8 mouse cellular contexts compared by ENCODE assay signal in genomic region chr17:14959979-14960378, GRCm38 (mm10). TPM values are rescaled to one million over a fixed set of nuclear protein-coding genes. Genes with fewer than 3 reads are reported as not detected.
A peak's percentile ranks its signal among the peaks of the same experiment; 100 is the strongest.
DNase-seq lines count a peak whose midpoint lies in the region; ATAC-seq and TF ChIP-seq lines count a peak whose summit lies in the region.

No protein-coding gene starts in this region.

- H3K4me1 ChIP-seq in embryonic facial prominence, embryonic 15.5 days, result peaks cover 6% of the 10 kb centered on the region
- H3K4me1 ChIP-seq in kidney, embryonic 14.5 days (ENCODE audit: control insufficient read depth, insufficient read depth, low read length), result peaks cover 7% of the 10 kb centered on the region; the same call in 1 of the 2 replicates
- H3K4me1 ChIP-seq in midbrain, embryonic 15.5 days, result peaks cover 14% of the 10 kb centered on the region

- ATAC-seq in embryonic facial prominence, embryonic 15.5 days (ENCODE audit: insufficient number of reproducible peaks, low FRiP score, low TSS enrichment, low read depth), result no peak
- ATAC-seq in kidney, embryonic 14.5 days (ENCODE audit: low FRiP score, low TSS enrichment), result no peak
- ATAC-seq in midbrain, embryonic 15.5 days (replicated peaks), result no peak
- ATAC-seq in monocyte, adult 5-6 weeks (replicated peaks; ENCODE audit: insufficient number of reproducible peaks, low FRiP score, low TSS enrichment, poor library complexity, severe bottlenecking), result no peak

- no peaks in the 10 kb centered on the region for H3K9me3 ChIP-seq in embryonic facial prominence, embryonic 15.5 days (replicated peaks)
- no peaks in the 10 kb centered on the region for H3K9me3 ChIP-seq in kidney, embryonic 14.5 days (ENCODE audit: control insufficient read depth, low read length)
- H3K9me3 ChIP-seq in midbrain, embryonic 15.5 days, result no peaks in the 10 kb centered on the region

- no peak for TF ChIP-seq CTCF in C2C12 (IDR thresholded peaks at IDR 0.05; ENCODE audit: control insufficient read depth, insufficient read depth, insufficient read length)

- H3K79me2 ChIP-seq in C2C12 (ENCODE audit: control insufficient read depth, insufficient read depth), result peaks cover 54% of the 10 kb centered on the region

- peaks cover 30% of the 10 kb centered on the region for H3K79me3 ChIP-seq in C2C12 (ENCODE audit: low read depth)

- H3K4me2 ChIP-seq in embryonic facial prominence, embryonic 15.5 days (replicated peaks), result peak overlapping the region; percentile 48
- H3K4me2 ChIP-seq in kidney, embryonic 14.5 days (replicated peaks; ENCODE audit: low read depth, low read length), result peak overlapping the region; percentile 69
- H3K4me2 ChIP-seq in midbrain, embryonic 15.5 days, result peak overlapping the region; percentile 96

- no peaks in the 10 kb centered on the region for H3K27me3 ChIP-seq in C2C12 (ENCODE audit: control insufficient read depth, insufficient read depth, insufficient read length)
- no peaks in the 10 kb centered on the region for H3K27me3 ChIP-seq in embryonic facial prominence, embryonic 15.5 days
- H3K27me3 ChIP-seq in kidney, embryonic 14.5 days (ENCODE audit: control insufficient read depth, insufficient read depth, low read length), result no peaks in the 10 kb centered on the region
- H3K27me3 ChIP-seq in midbrain, embryonic 15.5 days (replicated peaks), result no peaks in the 10 kb centered on the region

- no peak overlapping the region for H3K27ac ChIP-seq in embryonic facial prominence, embryonic 15.5 days (replicated peaks)
- H3K27ac ChIP-seq in kidney, embryonic 14.5 days (ENCODE audit: low read depth, low read length), result no peak overlapping the region
- H3K27ac ChIP-seq in midbrain, embryonic 15.5 days, result no peak overlapping the region

- no peak overlapping the region for H3K9ac ChIP-seq in embryonic facial prominence, embryonic 15.5 days
- peak overlapping the region; percentile 53; the same call in 1 of the 2 replicates for H3K9ac ChIP-seq in kidney, embryonic 14.5 days (ENCODE audit: low read depth, low read length)
- H3K9ac ChIP-seq in midbrain, embryonic 15.5 days, result peak overlapping the region; percentile 31; the same call in 1 of the 2 replicates

- peak; percentile 88 for DNase-seq in heart, adult 11 months
- no peak for DNase-seq in heart, adult 8-10 months (ENCODE audit: low spot score)
- no peak for DNase-seq in layer of hippocampus, adult 8-10 months (ENCODE audit: low spot score in 2 of 2)

- 26% methylated on average over 3 of the region's 3 CpGs for WGBS in embryonic facial prominence, embryonic 15.5 days
- 29% methylated on average over 3 of the region's 3 CpGs for WGBS in kidney, embryonic 14.5 days
- WGBS in midbrain, embryonic 15.5 days, result 18% methylated on average over 3 of the region's 3 CpGs

- H3ac ChIP-seq in C2C12 (ENCODE audit: control insufficient read depth, insufficient read length, low read depth), result peak overlapping the region; percentile 93

- peaks cover 29% of the 10 kb centered on the region for H3K36me3 ChIP-seq in C2C12 (ENCODE audit: control insufficient read depth, insufficient read depth)
- H3K36me3 ChIP-seq in embryonic facial prominence, embryonic 15.5 days, result 0 out of 2 replicates have a peak, but pooled peaks cover under 1% of the 10 kb centered on the region
- peaks cover 6% of the 10 kb centered on the region; the same call in 1 of the 2 replicates for H3K36me3 ChIP-seq in kidney, embryonic 14.5 days (ENCODE audit: control insufficient read depth, insufficient read depth, low read length)
- H3K36me3 ChIP-seq in midbrain, embryonic 15.5 days (replicated peaks), result no peaks in the 10 kb centered on the region

- peak overlapping the region; percentile 55 for H3K4me3 ChIP-seq in C2C12 (ENCODE audit: insufficient read depth, poor library complexity, severe bottlenecking)
- peak overlapping the region; percentile 30 for H3K4me3 ChIP-seq in embryonic facial prominence, embryonic 15.5 days (replicated peaks)
- peak overlapping the region; percentile 53 for H3K4me3 ChIP-seq in kidney, embryonic 14.5 days (ENCODE audit: low read length)
- peak overlapping the region; percentile 27 for H3K4me3 ChIP-seq in midbrain, embryonic 15.5 days

TF ChIP-seq in C2C12, 6 proteins besides CTCF, POLR2A, EP300 and RAD21:
- TF ChIP-seq CEBPB (IDR thresholded peaks at IDR 0.05; ENCODE audit: low read depth) (no peak), MAX (IDR thresholded peaks at IDR 0.05) (no peak), MYOD1 (IDR thresholded peaks at IDR 0.05; ENCODE audit: control insufficient read depth, insufficient read length, low read depth) (no peak), USF1 (IDR thresholded peaks at IDR 0.05; ENCODE audit: low read depth) (no peak), MYOG (IDR thresholded peaks at IDR 0.05; ENCODE audit: control insufficient read depth, extremely low read depth, insufficient read length) (no peak), FOSL1 (IDR thresholded peaks at IDR 0.05; ENCODE audit: insufficient read depth, low read length, poor library complexity, severe bottlenecking) (no peak)

RNA-seq across cellular contexts. Expression of gene Phf10, which starts 1.1 kb away (rescaled TPM):
- 10 to 100 TPM; 45.6 to 49.7 (median 47.5) TPM for total RNA-seq in heart, adult 8-10 months (2022)
- 69.4 TPM for polyA plus RNA-seq in C2C12 (2012; fragmentation: generic; extraction: Trizol)
- 40.9 and 45.3 TPM in 2 replicates for polyA plus RNA-seq in embryonic facial prominence, embryonic 15.5 days (2015; fragmentation: Nextera tagmentation; extraction: Ambion mirVana)
- 37.4 and 44.2 TPM in 2 replicates for polyA plus RNA-seq in kidney, embryonic 14.5 days (2014; fragmentation: Nextera tagmentation; extraction: Ambion mirVana)
- polyA plus RNA-seq in midbrain, embryonic 15.5 days (2015; fragmentation: Nextera tagmentation; extraction: Ambion mirVana), result 15.9 and 16.0 TPM in 2 replicates
- 10 to 100 TPM; 51.9 to 58.2 (median 55.7) TPM for total RNA-seq in layer of hippocampus, adult 8-10 months (2022)
- total RNA-seq in monocyte, adult 5-6 weeks (2017), result 28.4 to 35.3 TPM (median 33.6 TPM) in 3 replicates

RNA-seq across cellular contexts. Expression of gene 1600012H06Rik, which starts 17.0 kb away (rescaled TPM):
- total RNA-seq in heart, adult 8-10 months (2022), result 10 to 100 TPM; 10.5 to 11.9 (median 11.0) TPM
- 10.3 TPM for polyA plus RNA-seq in C2C12 (2012; fragmentation: generic; extraction: Trizol)
- 40.7 and 42.7 TPM in 2 replicates for polyA plus RNA-seq in embryonic facial prominence, embryonic 15.5 days (2015; fragmentation: Nextera tagmentation; extraction: Ambion mirVana)
- polyA plus RNA-seq in kidney, embryonic 14.5 days (2014; fragmentation: Nextera tagmentation; extraction: Ambion mirVana), result 23.3 and 31.2 TPM in 2 replicates
- 21.1 and 21.9 TPM in 2 replicates for polyA plus RNA-seq in midbrain, embryonic 15.5 days (2015; fragmentation: Nextera tagmentation; extraction: Ambion mirVana)
- total RNA-seq in layer of hippocampus, adult 8-10 months (2022), result 10 to 100 TPM; 11.8 to 17.8 (median 15.4) TPM
- 15.5 to 27.8 TPM (median 23.1 TPM) in 3 replicates for total RNA-seq in monocyte, adult 5-6 weeks (2017)

RNA-seq across cellular contexts. Expression of gene Wdr27, which starts 17.0 kb away (rescaled TPM):
- total RNA-seq in heart, adult 8-10 months (2022), result 1 to 10 TPM in 2 of 4 experiments, under 1 TPM in 2; 0.54 to 1.5 (median 1.0) TPM
- polyA plus RNA-seq in C2C12 (2012; fragmentation: generic; extraction: Trizol), result 5.6 TPM
- polyA plus RNA-seq in embryonic facial prominence, embryonic 15.5 days (2015; fragmentation: Nextera tagmentation; extraction: Ambion mirVana), result 10.3 and 13.1 TPM in 2 replicates
- 6.7 and 8.3 TPM in 2 replicates for polyA plus RNA-seq in kidney, embryonic 14.5 days (2014; fragmentation: Nextera tagmentation; extraction: Ambion mirVana)
- polyA plus RNA-seq in midbrain, embryonic 15.5 days (2015; fragmentation: Nextera tagmentation; extraction: Ambion mirVana), result 8.2 and 9.0 TPM in 2 replicates
- 1 to 10 TPM; 3.7 to 7.1 (median 5.4) TPM for total RNA-seq in layer of hippocampus, adult 8-10 months (2022)
- total RNA-seq in monocyte, adult 5-6 weeks (2017), result 1.6 TPM in 1 of 3 replicates, not detected in the others

RNA-seq across cellular contexts. Expression of gene 9030025P20Rik, which starts 18.3 kb away (rescaled TPM):
- 1 to 10 TPM; 1.7 to 2.8 (median 2.5) TPM for total RNA-seq in heart, adult 8-10 months (2022)
- polyA plus RNA-seq in C2C12 (2012; fragmentation: generic; extraction: Trizol), result 4.4 TPM
- polyA plus RNA-seq in embryonic facial prominence, embryonic 15.5 days (2015; fragmentation: Nextera tagmentation; extraction: Ambion mirVana), result 7.7 and 9.0 TPM in 2 replicates
- 8.0 and 12.7 TPM in 2 replicates for polyA plus RNA-seq in kidney, embryonic 14.5 days (2014; fragmentation: Nextera tagmentation; extraction: Ambion mirVana)
- polyA plus RNA-seq in midbrain, embryonic 15.5 days (2015; fragmentation: Nextera tagmentation; extraction: Ambion mirVana), result 8.3 and 9.6 TPM in 2 replicates
- 10 to 100 TPM in 2 of 4 experiments, 1 to 10 TPM in 2; 9.0 to 17.7 (median 12.4) TPM for total RNA-seq in layer of hippocampus, adult 8-10 months (2022)
- total RNA-seq in monocyte, adult 5-6 weeks (2017), result 9.5 to 14.7 TPM (median 11.4 TPM) in 3 replicates

RNA-seq across cellular contexts. Expression of gene Gm3417, which starts 18.6 kb away (rescaled TPM):
- total RNA-seq in heart, adult 8-10 months (2022), result under 1 TPM in 1 of 4 experiments, not detected in 3; 0.75 TPM
- polyA plus RNA-seq in C2C12 (2012; fragmentation: generic; extraction: Trizol), result 0.41 TPM
- polyA plus RNA-seq in embryonic facial prominence, embryonic 15.5 days (2015; fragmentation: Nextera tagmentation; extraction: Ambion mirVana), result 2.7 and 3.3 TPM in 2 replicates
- polyA plus RNA-seq in kidney, embryonic 14.5 days (2014; fragmentation: Nextera tagmentation; extraction: Ambion mirVana), result 1.1 TPM in 1 of 2 replicates, not detected in the other
- 1.6 TPM in 1 of 2 replicates, not detected in the other for polyA plus RNA-seq in midbrain, embryonic 15.5 days (2015; fragmentation: Nextera tagmentation; extraction: Ambion mirVana)
- total RNA-seq in layer of hippocampus, adult 8-10 months (2022), result 1 to 10 TPM in 1 of 4 experiments, not detected in 3; 1.7 TPM
- total RNA-seq in monocyte, adult 5-6 weeks (2017), result 1.6 TPM in 1 of 3 replicates, not detected in the others
